Mouse (Mus musculus): ENCODE measurements around the gene Polr3gl.

DNA sequence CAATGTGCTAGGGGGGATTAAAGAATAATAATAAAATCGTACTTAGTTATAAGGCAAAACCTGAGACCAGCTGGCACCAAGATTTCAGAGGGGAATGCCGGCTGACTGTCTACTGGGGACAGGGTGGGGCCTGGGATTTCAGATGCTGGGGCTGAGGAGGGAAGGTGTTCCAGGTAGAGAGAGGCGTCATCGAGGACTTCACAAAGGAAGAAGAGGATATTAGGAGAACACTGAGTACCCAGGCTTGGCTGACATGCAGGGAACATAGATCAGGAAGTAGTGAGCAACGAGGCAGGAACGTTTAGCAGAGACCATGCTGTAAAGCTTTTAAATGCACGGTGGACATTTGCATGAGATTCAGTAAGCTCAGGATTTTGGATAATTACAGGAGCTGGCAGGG lies 42.1 kb downstream of the Polr3gl start:
- TF ChIP-seq POLR2A (IDR thresholded peaks at IDR 0.05; ENCODE audit: low read depth, low read length) (no peak), CTCF (IDR thresholded peaks at IDR 0.05; ENCODE audit: borderline replicate concordance, insufficient read depth, low read length) (no peak)

Measured in embryonic fibroblast, embryonic 13.5 days (primary cell).